In the genomic region with DNA sequence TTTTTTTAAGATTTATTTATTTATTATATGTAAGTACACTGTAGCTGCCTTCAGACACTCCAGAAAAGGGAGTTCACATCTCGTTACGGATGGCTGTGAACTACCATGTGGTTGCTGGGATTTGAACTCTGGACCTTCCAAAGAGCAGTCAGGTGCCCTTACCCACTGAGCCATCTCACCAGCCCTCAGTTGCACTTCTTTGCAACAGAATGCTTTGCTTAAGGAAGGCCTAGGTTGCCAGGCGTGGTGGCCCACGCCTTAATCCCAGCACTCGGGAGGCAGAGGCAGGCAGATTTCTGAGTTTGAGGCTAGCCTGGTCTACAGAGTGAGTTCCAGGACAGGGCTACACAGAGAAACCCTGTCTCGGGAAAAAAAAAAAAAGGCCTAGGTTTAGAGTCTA, we compare ENCODE assay signal across 1 mouse cellular context.
A peak's percentile ranks its signal among the peaks of the same experiment; 100 is the strongest.
TF ChIP-seq lines count a peak whose summit lies in the region.

No protein-coding gene starts in this region.

TF ChIP-seq in MEL, 35 proteins besides CTCF, POLR2A, EP300 and RAD21:
- TF ChIP-seq TBP (IDR thresholded peaks at IDR 0.05; ENCODE audit: low read depth, low read length): peak; percentile 84
